In genomic region chr2:35825157-35825556, GRCm38 (mm10) we compare ENCODE assay signal across 24 mouse cellular contexts.
DNase-seq lines count a peak whose midpoint lies in the region; ATAC-seq lines count a peak whose summit lies in the region.
"Had no signal": no experiment of that assay in that cellular context is flagged by ENCODE, and none has a peak within 500 bp of the region (broad histone marks: within the 10 kb centered on the region; RNA-seq: fewer than 3 reads in every experiment).

No protein-coding gene starts in this region.

- no peaks in the 10 kb centered on the region for H3K36me3 ChIP-seq in embryonic facial prominence, embryonic 13.5 days
- no peaks in the 10 kb centered on the region for H3K36me3 ChIP-seq in embryonic facial prominence, embryonic 10.5 days (replicated peaks)
- H3K36me3 ChIP-seq in heart, embryonic 12.5 days, result no peaks in the 10 kb centered on the region
- H3K36me3 ChIP-seq in heart, embryonic 16.5 days (ENCODE audit: control insufficient read depth, insufficient read depth), result no peaks in the 10 kb centered on the region
- peaks cover 95% of the 10 kb centered on the region for H3K36me3 ChIP-seq in megakaryocyte, embryonic 14.5 days (replicated peaks; ENCODE audit: low read length)
- H3K36me3 ChIP-seq: embryonic facial prominence, embryonic 12.5 days; forebrain, embryonic 10.5 days; G1E; hindbrain, embryonic 12.5 days; intestine, embryonic 15.5 days had no signal

- DNase-seq in embryonic facial prominence, embryonic 10.5 days (ENCODE audit: low spot score), result no peak
- DNase-seq in heart, adult 9 months (ENCODE audit: low spot score in 2 of 2), result no peak
- no peak for DNase-seq in heart, adult 8-10 months (ENCODE audit: low spot score)
- DNase-seq: adrenal gland, adult 8-10 months; adrenal gland, postnatal 36 days; B cell, adult 2 months; cerebellum, adult 2 months; embryo, embryonic 11 days; gastrocnemius, postnatal 10 days; heart, postnatal 4 days; kidney, adult 18-20 months had no signal

- H3K27ac ChIP-seq in embryonic facial prominence, embryonic 13.5 days, result peak overlapping the region; percentile 16; the same call in 1 of the 2 replicates
- H3K27ac ChIP-seq in embryonic facial prominence, embryonic 10.5 days (replicated peaks), result no peak overlapping the region
- H3K27ac ChIP-seq in heart, embryonic 12.5 days (ENCODE audit: poor library complexity, severe bottlenecking), result peak overlapping the region; percentile 47; the same call in 1 of the 2 replicates
- no peak overlapping the region; the same call in 1 of the 2 replicates for H3K27ac ChIP-seq in heart, embryonic 16.5 days (ENCODE audit: low read length)
- H3K27ac ChIP-seq: embryonic facial prominence, embryonic 12.5 days; forebrain, embryonic 10.5 days; hindbrain, embryonic 12.5 days; intestine, embryonic 15.5 days had no signal

- ATAC-seq in embryonic facial prominence, embryonic 13.5 days (ENCODE audit: insufficient number of reproducible peaks, insufficient read depth, low FRiP score, low TSS enrichment, low read depth), result no peak
- no peak for ATAC-seq in heart, embryonic 12.5 days (ENCODE audit: insufficient number of reproducible peaks, low FRiP score)
- ATAC-seq in heart, embryonic 16.5 days (replicated peaks; ENCODE audit: extremely low read depth, insufficient read depth, low FRiP score), result peak; percentile 41; the same call in 1 of the 2 replicates
- ATAC-seq in megakaryocyte, adult 5-6 weeks (ENCODE audit: poor library complexity, severe bottlenecking), result no peak
- ATAC-seq: CD4-positive, CD25-positive, alpha-beta regulatory T cell, adult 4 months; forebrain, embryonic 14.5 days; intestine, embryonic 15.5 days had no signal

- H3K9ac ChIP-seq in embryonic facial prominence, embryonic 13.5 days, result no peak overlapping the region
- no peak overlapping the region for H3K9ac ChIP-seq in heart, embryonic 12.5 days
- 0 out of 2 replicates have a peak overlapping the region, but pooled peaks have one; percentile 11 for H3K9ac ChIP-seq in heart, embryonic 16.5 days (ENCODE audit: low read length)
- H3K9ac ChIP-seq: embryonic facial prominence, embryonic 12.5 days; hindbrain, embryonic 12.5 days; intestine, embryonic 15.5 days had no signal

- H3K4me3 ChIP-seq in embryonic facial prominence, embryonic 13.5 days, result no peak overlapping the region
- H3K4me3 ChIP-seq in embryonic facial prominence, embryonic 10.5 days, result no peak overlapping the region
- no peak overlapping the region for H3K4me3 ChIP-seq in heart, embryonic 12.5 days
- H3K4me3 ChIP-seq in heart, embryonic 16.5 days (ENCODE audit: low read length), result no peak overlapping the region
- peak overlapping the region; percentile 18 for H3K4me3 ChIP-seq in megakaryocyte, embryonic 14.5 days (replicated peaks)
- H3K4me3 ChIP-seq: embryonic facial prominence, embryonic 12.5 days; erythroblast, embryonic 14.5 days; forebrain, embryonic 10.5 days; hindbrain, embryonic 12.5 days; intestine, embryonic 15.5 days had no signal

- peaks cover 32% of the 10 kb centered on the region for H3K4me1 ChIP-seq in embryonic facial prominence, embryonic 13.5 days
- H3K4me1 ChIP-seq in embryonic facial prominence, embryonic 10.5 days, result peaks cover 19% of the 10 kb centered on the region
- peaks cover 15% of the 10 kb centered on the region for H3K4me1 ChIP-seq in heart, embryonic 12.5 days (replicated peaks)
- peaks cover 13% of the 10 kb centered on the region for H3K4me1 ChIP-seq in heart, embryonic 16.5 days (ENCODE audit: control insufficient read depth, insufficient read depth, low read length)
- H3K4me1 ChIP-seq in megakaryocyte, embryonic 14.5 days, result peaks cover 98% of the 10 kb centered on the region
- H3K4me1 ChIP-seq: forebrain, embryonic 10.5 days; hindbrain, embryonic 12.5 days; intestine, embryonic 15.5 days had no signal

- WGBS in embryonic facial prominence, embryonic 13.5 days, result 49% methylated on average over 7 of the region's 7 CpGs
- 79% methylated on average over 7 of the region's 7 CpGs for WGBS in embryonic facial prominence, embryonic 10.5 days
- WGBS in heart, embryonic 12.5 days, result 37% methylated on average over 7 of the region's 7 CpGs
- 28% methylated on average over 7 of the region's 7 CpGs for WGBS in heart, embryonic 16.5 days

- no peaks in the 10 kb centered on the region for H3K9me3 ChIP-seq in embryonic facial prominence, embryonic 13.5 days
- H3K9me3 ChIP-seq in embryonic facial prominence, embryonic 10.5 days, result no peaks in the 10 kb centered on the region
- H3K9me3 ChIP-seq in heart, embryonic 12.5 days (replicated peaks), result no peaks in the 10 kb centered on the region
- no peaks in the 10 kb centered on the region for H3K9me3 ChIP-seq in heart, embryonic 16.5 days (replicated peaks; ENCODE audit: control insufficient read depth, low read length)
- peaks cover 11% of the 10 kb centered on the region for H3K9me3 ChIP-seq in megakaryocyte, embryonic 14.5 days
- H3K9me3 ChIP-seq: embryonic facial prominence, embryonic 12.5 days; forebrain, embryonic 10.5 days; G1E; hindbrain, embryonic 12.5 days; intestine, embryonic 15.5 days had no signal

- H3K4me2 ChIP-seq in embryonic facial prominence, embryonic 13.5 days, result no peak overlapping the region
- H3K4me2 ChIP-seq in heart, embryonic 12.5 days, result no peak overlapping the region
- no peak overlapping the region for H3K4me2 ChIP-seq in heart, embryonic 16.5 days (ENCODE audit: low read depth, low read length)
- H3K4me2 ChIP-seq: embryonic facial prominence, embryonic 12.5 days; hindbrain, embryonic 12.5 days; intestine, embryonic 15.5 days had no signal

- peaks cover 5% of the 10 kb centered on the region; the same call in 1 of the 2 replicates for H3K27me3 ChIP-seq in embryonic facial prominence, embryonic 13.5 days
- peaks cover 15% of the 10 kb centered on the region for H3K27me3 ChIP-seq in embryonic facial prominence, embryonic 10.5 days (replicated peaks; ENCODE audit: low read depth, poor library complexity, severe bottlenecking)
- 0 out of 2 replicates have a peak, but pooled peaks cover 9% of the 10 kb centered on the region for H3K27me3 ChIP-seq in heart, embryonic 12.5 days (replicated peaks)
- H3K27me3 ChIP-seq in heart, embryonic 16.5 days (ENCODE audit: control insufficient read depth, insufficient read depth, low read length), result no peaks in the 10 kb centered on the region
- no peaks in the 10 kb centered on the region for H3K27me3 ChIP-seq in megakaryocyte, embryonic 14.5 days (replicated peaks)
- H3K27me3 ChIP-seq: embryonic facial prominence, embryonic 12.5 days; hindbrain, embryonic 12.5 days; intestine, embryonic 15.5 days had no signal

Comparison
In these comparisons a context has a peak if more than half of its experiments do, and no peak if none do; other contexts are left out.
1. H3K27ac ChIP-seq: peak in embryonic facial prominence, embryonic 13.5 days (single experiment) and heart, embryonic 12.5 days (single experiment); none in embryonic facial prominence, embryonic 10.5 days (single experiment) and heart, embryonic 16.5 days (single experiment).